Mouse (Mus musculus) MEL (cell line): Measurements from ENCODE around the gene Dusp12. TPM values are rescaled to one million over a fixed set of nuclear protein-coding genes. Genes with fewer than 3 reads are reported as not detected.

Experiments used
- DNase-seq: peaks from one replicate; pipeline ENCODE4 v3.0.0; 2011; ENCODE audit warnings: low read depth, low spot score
- H3K27ac ChIP-seq: 2 replicates; pipeline ENCODE4 v1.5.1; 2012; ENCODE audit warnings: low read depth, mild to moderate bottlenecking, control low read depth, low read length, moderate library complexity; ENCODE audit not compliant: control insufficient read depth
- H3K27me3 ChIP-seq, 2 experiments: fragments of 150-350 bp in 1 of 2; sonication (generic) in 1 of 2; 2 replicates each; pipeline ENCODE4 v1.6.1; 2012; ENCODE audit warnings: low read length in 2 of 2, mild to moderate bottlenecking in 2 of 2, improper control_type of control experiment in 1 of 2, moderate library complexity in 1 of 2; ENCODE audit not compliant: insufficient read depth in 2 of 2, control insufficient read depth in 1 of 2
- H3K36me3 ChIP-seq, 2 experiments: 2 replicates each; pipeline ENCODE4 v1.6.1; 2012 to 2014; ENCODE audit warnings: low read length in 2 of 2, improper control_type of control experiment in 1 of 2, inconsistent platforms in 1 of 2, mild to moderate bottlenecking in 1 of 2; ENCODE audit not compliant: insufficient read depth in 2 of 2, control insufficient read depth in 1 of 2
- H3K4me1 ChIP-seq, 2 experiments: fragments of 150-350 bp in 1 of 2; sonication (generic) in 1 of 2; 2 replicates each; pipeline ENCODE4 v1.6.1; 2012; ENCODE audit warnings: low read length in 2 of 2, improper control_type of control experiment in 1 of 2, mild to moderate bottlenecking in 1 of 2; ENCODE audit not compliant: insufficient read depth in 2 of 2, control insufficient read depth in 1 of 2
- H3K4me3 ChIP-seq, 2 experiments: fragments of 150-350 bp in 1 of 2; sonication (generic) in 1 of 2; 2 replicates each; pipeline ENCODE4 v1.5.1; 2012; ENCODE audit warnings: low read depth in 2 of 2, low read length in 2 of 2, mild to moderate bottlenecking in 2 of 2, moderate library complexity in 2 of 2, control low read depth in 1 of 2, improper control_type of control experiment in 1 of 2; ENCODE audit not compliant: control insufficient read depth in 1 of 2, insufficient read depth in 1 of 2
- H3K79me2 ChIP-seq: 2 replicates; pipeline ENCODE4 v1.6.1; 2012; ENCODE audit warnings: mild to moderate bottlenecking, low read length, moderate library complexity; ENCODE audit not compliant: control insufficient read depth, poor library complexity, insufficient read depth
- H3K9ac ChIP-seq: 2 replicates; pipeline ENCODE4 v1.6.1; 2012; ENCODE audit warnings: low read depth, mild to moderate bottlenecking, control low read depth, low read length, moderate library complexity; ENCODE audit not compliant: control insufficient read depth, poor library complexity, severe bottlenecking
- H3K9me3 ChIP-seq: fragments of 150-350 bp; sonication (generic); replicated peaks from 2 replicates; pipeline ENCODE4 v1.6.1; 2012; ENCODE audit warnings: mild to moderate bottlenecking, low read length, improper control_type of control experiment, moderate library complexity; ENCODE audit not compliant: insufficient read depth
- BHLHE40 ChIP-seq: IDR thresholded peaks from 2 replicates; pipeline ENCODE4 v1.6.1; 2012; ENCODE audit warnings: low read depth, mild to moderate bottlenecking, inconsistent platforms, low read length, improper control_type of control experiment, borderline replicate concordance
- CHD1 ChIP-seq: IDR thresholded peaks from 2 replicates; pipeline ENCODE4 v1.6.1; 2012; ENCODE audit warnings: low read depth, mild to moderate bottlenecking, inconsistent platforms, low read length, improper control_type of control experiment
- CHD2 ChIP-seq: IDR thresholded peaks from 2 replicates; pipeline ENCODE4 v1.6.1; 2011; ENCODE audit warnings: low read length, improper control_type of control experiment
- CTCF ChIP-seq, 3 experiments: IDR thresholded peaks in 2 of 3; conservative IDR thresholded peaks in 1 of 3; 2 replicates each; pipeline ENCODE4 v1.5.1; 2011 to 2012; ENCODE audit warnings: low read length in 3 of 3, low read depth in 2 of 3, mild to moderate bottlenecking in 2 of 3, improper control_type of control experiment in 1 of 3, inconsistent platforms in 1 of 3, mixed read lengths in 1 of 3, moderate library complexity in 1 of 3; ENCODE audit not compliant: control insufficient read depth in 1 of 3, insufficient read depth in 1 of 3, poor library complexity in 1 of 3, severe bottlenecking in 1 of 3
- ELF1 ChIP-seq: IDR thresholded peaks from 2 replicates; pipeline ENCODE4 v1.6.1; 2014; ENCODE audit warnings: low read depth, mild to moderate bottlenecking, inconsistent platforms, low read length, improper control_type of control experiment, moderate library complexity
- EP300 ChIP-seq, 2 experiments: IDR thresholded peaks; 2 replicates each; pipeline ENCODE4 v1.6.1; 2011; ENCODE audit warnings: improper control_type of control experiment in 2 of 2, low read length in 2 of 2, low read depth in 1 of 2, mild to moderate bottlenecking in 1 of 2
- GABPA ChIP-seq: IDR thresholded peaks from 2 replicates; pipeline ENCODE4 v1.6.1; 2012; ENCODE audit warnings: low read depth, mild to moderate bottlenecking, inconsistent platforms, low read length, improper control_type of control experiment, moderate library complexity
- GATA1 ChIP-seq: IDR thresholded peaks from 2 replicates; pipeline ENCODE4 v1.6.1; 2011; ENCODE audit warnings: low read depth, low read length, improper control_type of control experiment
- HCFC1 ChIP-seq: IDR thresholded peaks from 2 replicates; pipeline ENCODE4 v1.6.1; 2012; ENCODE audit warnings: low read depth, mild to moderate bottlenecking, inconsistent platforms, low read length, improper control_type of control experiment, moderate library complexity
- JUND ChIP-seq: IDR thresholded peaks from 2 replicates; pipeline ENCODE4 v1.6.1; 2011; ENCODE audit warnings: low read depth, mild to moderate bottlenecking, improper control_type of control experiment, low read length
- MAFK ChIP-seq: IDR thresholded peaks from 2 replicates; pipeline ENCODE4 v1.6.1; 2011; ENCODE audit warnings: low read depth, mild to moderate bottlenecking, low read length, improper control_type of control experiment, borderline replicate concordance
- MAX ChIP-seq: IDR thresholded peaks from 2 replicates; pipeline ENCODE4 v1.6.1; 2011; ENCODE audit warnings: low read length, improper control_type of control experiment
- MEF2A ChIP-seq: IDR thresholded peaks from 2 replicates; pipeline ENCODE4 v1.6.1; 2014; ENCODE audit warnings: low read depth, mild to moderate bottlenecking, inconsistent platforms, low read length, improper control_type of control experiment; ENCODE audit not compliant: poor library complexity, insufficient replicate concordance, severe bottlenecking; ENCODE audit errors: extremely low read depth
- MXI1 ChIP-seq: IDR thresholded peaks from 2 replicates; pipeline ENCODE4 v1.6.1; 2011; ENCODE audit warnings: mild to moderate bottlenecking, low read depth, low read length, improper control_type of control experiment
- NELFE ChIP-seq: IDR thresholded peaks from 2 replicates; pipeline ENCODE4 v1.6.1; 2011; ENCODE audit warnings: low read depth, low read length, improper control_type of control experiment
- NRF1 ChIP-seq: IDR thresholded peaks from 2 replicates; pipeline ENCODE4 v1.6.1; 2014; ENCODE audit warnings: low read depth, mild to moderate bottlenecking, inconsistent platforms, low read length, improper control_type of control experiment, moderate library complexity; ENCODE audit not compliant: poor library complexity, insufficient read depth, severe bottlenecking
- POLR2AphosphoS5 ChIP-seq: IDR thresholded peaks from 2 replicates; pipeline ENCODE4 v1.6.1; 2012; ENCODE audit warnings: low read depth, borderline replicate concordance, mild to moderate bottlenecking, inconsistent platforms, low read length, moderate library complexity, mixed read lengths
- SIN3A ChIP-seq: IDR thresholded peaks from 2 replicates; pipeline ENCODE4 v1.6.1; 2012; ENCODE audit warnings: low read length, improper control_type of control experiment, inconsistent platforms
- SMC3 ChIP-seq: IDR thresholded peaks from 2 replicates; pipeline ENCODE4 v1.6.1; 2011; ENCODE audit warnings: low read depth, low read length, improper control_type of control experiment
- TAL1 ChIP-seq: IDR thresholded peaks from 2 replicates; pipeline ENCODE4 v1.6.1; 2012; ENCODE audit warnings: mild to moderate bottlenecking, inconsistent platforms, low read length, moderate library complexity, mixed read lengths
- TBP ChIP-seq: IDR thresholded peaks from 2 replicates; pipeline ENCODE4 v1.8.0; 2011; ENCODE audit warnings: low read depth, low read length, improper control_type of control experiment
- UBTF ChIP-seq: IDR thresholded peaks from 2 replicates; pipeline ENCODE4 v1.6.1; 2012; ENCODE audit warnings: low read depth, mild to moderate bottlenecking, inconsistent platforms, low read length, improper control_type of control experiment, moderate library complexity, borderline replicate concordance; ENCODE audit not compliant: insufficient read depth
- ZC3H11A ChIP-seq: IDR thresholded peaks from 2 replicates; pipeline ENCODE4 v1.6.1; 2012; ENCODE audit warnings: low read depth, mild to moderate bottlenecking, inconsistent platforms, low read length, improper control_type of control experiment
- ZKSCAN1 ChIP-seq: IDR thresholded peaks from 2 replicates; pipeline ENCODE4 v1.6.1; 2012; ENCODE audit warnings: low read depth, mild to moderate bottlenecking, inconsistent platforms, low read length, improper control_type of control experiment, moderate library complexity
- ZMIZ1 ChIP-seq: IDR thresholded peaks from 2 replicates; pipeline ENCODE4 v1.6.1; 2012; ENCODE audit warnings: low read depth, mild to moderate bottlenecking, inconsistent platforms, low read length, improper control_type of control experiment, moderate library complexity
- ZNF384 ChIP-seq: IDR thresholded peaks from 2 replicates; pipeline ENCODE4 v1.6.1; 2012; ENCODE audit warnings: low read depth, mild to moderate bottlenecking, inconsistent platforms, low read length, improper control_type of control experiment
- polyA plus RNA-seq, 2 experiments: library from polyadenylated mRNA; stranded (reverse) in 1 of 2; unstranded in 1 of 2; fragments of >175 nt in 1 of 2; fragments of >200 nt in 1 of 2; gene quantifications; 2 replicates each; pipeline versions ENCODE4 v1.2.1 to v1.2.4; 2012; ENCODE audit warnings: low replicate concordance in 2 of 2, low read depth in 1 of 2; ENCODE audit not compliant: insufficient read length in 2 of 2, insufficient read depth in 1 of 2, missing spikeins in 1 of 2
- total RNA-seq: library from RNA; depleted of rRNA; stranded (reverse); fragments of 300-350 nt; gene quantifications from 2 replicates; pipeline ENCODE4 v1.2.3, GENCODE M21; 2012

The Dusp12 gene
- total and polyA plus RNA-seq, 3 experiments = 33.8 to 50.0 TPM; not detected in 1

- TF ChIP-seq NRF1 (no peak), CHD2 (no peak)
Measured at GRCm38 (mm10) chr1:170932043-170932442, 46.7 kb upstream of the Dusp12 start (continued).

- no peaks in the 10 kb centered on the region for H3K9me3 ChIP-seq
Measured at GRCm38 (mm10) chr1:170929245-170929644, 43.9 kb upstream of the Dusp12 start.

GRCm38 (mm10) chr1:170928467-170928866 lies 43.1 kb upstream of the Dusp12 start:
- H3K27ac ChIP-seq = no peak overlapping the region
- DNase-seq = no peak
- H3K4me1 ChIP-seq = peaks cover 5 to 13% of the 10 kb centered on the region in 2 experiments

More at GRCm38 (mm10) chr1:170929245-170929644, 43.9 kb upstream of the Dusp12 start:
- DNase-seq = no peak
- no peak overlapping the region for H3K9ac ChIP-seq
- H3K79me2 ChIP-seq = no peaks in the 10 kb centered on the region
- TF ChIP-seq ELF1 (no peak), ZC3H11A (no peak), MXI1 (no peak), JUND (no peak), MAFK (no peak), CHD2 (no peak), EP300 (IDR thresholded peaks at IDR 0.05; ENCODE audit: low read depth in 1 of 2, low read length in 2 of 2) (no peak), SIN3A (no peak), GABPA (no peak), ZMIZ1 (no peak), POLR2AphosphoS5 (no peak), BHLHE40 (no peak), NRF1 (no peak), ZKSCAN1 (no peak), GATA1 (no peak), TAL1 (no peak), MAX (no peak)
- H3K27ac ChIP-seq = no peak overlapping the region
- H3K4me1 ChIP-seq = peaks cover 12 to 14% of the 10 kb centered on the region in 2 experiments
- H3K27me3 ChIP-seq = no peaks in the 10 kb centered on the region
- no peak overlapping the region for H3K4me3 ChIP-seq
- H3K36me3 ChIP-seq = peaks cover 0 to 13% of the 10 kb centered on the region in 2 experiments; a peak in 2 of 4 replicates

More at GRCm38 (mm10) chr1:170928467-170928866, 43.1 kb upstream of the Dusp12 start:
- Histone ChIP-seq H3K79me2 (no peaks in the 10 kb centered on the region), H3K4me3 (no peak overlapping the region), H3K27me3 (no peaks in the 10 kb centered on the region), H3K36me3 (peaks cover 0 to 10% of the 10 kb centered on the region in 2 experiments; a peak in 2 of 4 replicates), H3K9ac (no peak overlapping the region)
- TF ChIP-seq ZMIZ1 (no peak), ZNF384 (no peak), MAFK (no peak), CTCF (IDR thresholded peaks at IDR 0.05 in 2 of 3, conservative IDR thresholded peaks at IDR 0.05 in 1 of 3; ENCODE audit: control insufficient read depth in 1 of 3, insufficient read depth in 1 of 3, low read depth in 2 of 3, low read length in 3 of 3, poor library complexity in 1 of 3, severe bottlenecking in 1 of 3) (no peak), HCFC1 (no peak), MEF2A (no peak), UBTF (no peak), CHD1 (no peak), MAX (no peak), SMC3 (no peak), GABPA (no peak), NELFE (no peak), CHD2 (no peak), ZC3H11A (no peak), TBP (no peak)
- TF ChIP-seq, all 39 proteins: peak for 0
- no peaks in the 10 kb centered on the region for H3K9me3 ChIP-seq
